Mouse (Mus musculus) ES-Bruce4 (cell line): Measurements from ENCODE around the gene Mbd5.

Experiments used
- CTCF ChIP-seq: IDR thresholded peaks from one replicate; pipeline ENCODE4 v1.8.1; 2011; ENCODE audit warnings: low read depth, low read length
- EP300 ChIP-seq: IDR thresholded peaks from 2 replicates; pipeline ENCODE4 v1.6.1; 2011; ENCODE audit warnings: low read depth, low read length; ENCODE audit not compliant: insufficient read depth
- POLR2A ChIP-seq: IDR thresholded peaks from one replicate; pipeline ENCODE4 v1.8.1; 2011; ENCODE audit warnings: low read length; ENCODE audit not compliant: insufficient read depth

GRCm38 (mm10) chr2:49190984-49191383 is 241.7 kb downstream of the Mbd5 start:
- TF ChIP-seq CTCF (no peak), EP300 (no peak), POLR2A (no peak)
